Mouse (Mus musculus): ENCODE measurements around the gene Slf2.

Slf2 gene

DNA sequence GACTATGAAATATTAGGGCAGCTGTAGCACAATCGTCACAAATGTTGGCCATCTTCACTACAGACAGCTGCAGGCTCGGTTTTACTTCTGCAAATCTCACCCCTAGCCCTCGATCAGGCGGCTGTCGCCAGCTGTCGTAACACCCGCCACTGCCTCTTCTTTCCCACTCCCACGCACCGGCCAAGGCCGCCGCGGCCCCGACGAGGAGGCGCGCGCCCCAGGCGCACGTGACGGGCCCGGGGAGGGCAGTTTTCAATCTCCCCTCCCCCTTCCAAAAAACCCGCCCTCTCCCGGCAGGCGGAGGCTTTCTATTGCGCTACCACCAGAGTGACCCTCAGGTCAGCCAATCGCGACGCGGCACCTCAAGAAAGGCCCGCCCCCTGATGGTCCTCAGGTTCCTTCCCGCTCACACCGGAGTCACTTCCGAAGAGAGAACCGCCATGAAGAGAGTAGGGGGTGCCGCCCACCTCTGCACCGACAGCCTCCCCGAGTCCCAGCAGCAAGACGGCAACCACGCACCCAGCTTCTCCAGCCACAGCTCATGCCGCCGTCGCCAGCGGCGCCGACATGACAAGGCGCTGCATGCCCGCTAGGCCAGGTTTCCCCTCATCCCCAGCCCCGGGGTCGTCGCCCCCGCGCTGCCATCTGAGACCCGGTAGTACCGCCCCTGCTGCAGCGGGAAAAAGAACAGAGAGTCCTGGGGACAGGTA, at the start of gene Slf2:
TSS of gene Slf2 (plus strand) at position 408 of the 710 bp plus-strand sequence.
- peak; percentile 99 for DNase-seq (ENCODE audit: low spot score)

- DNase-seq (ENCODE audit: low spot score): no peak
These were observed 48.4 kb upstream of the Slf2 start for GRCm38 (mm10) chr19:44882552-44883024.

DNA sequence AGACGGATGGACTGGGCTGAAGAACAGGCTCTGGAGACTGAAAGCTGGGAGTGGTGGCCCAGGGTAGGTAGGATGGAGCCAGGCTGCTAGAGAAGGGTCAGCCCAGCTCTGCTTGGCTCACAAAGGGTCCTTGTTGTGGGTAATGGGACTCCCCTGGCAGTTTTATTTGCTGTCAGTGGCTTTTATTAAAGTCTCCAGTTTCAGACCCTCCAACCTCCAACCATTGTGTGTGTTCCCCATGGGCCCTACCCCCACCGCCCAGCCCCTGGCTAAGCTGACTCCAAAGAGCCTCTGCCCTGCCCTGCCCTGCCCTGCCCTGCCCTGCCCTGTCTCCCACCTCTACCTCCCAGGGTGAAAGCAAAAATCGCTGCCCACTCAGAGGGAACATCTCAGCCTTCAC, 46.6 kb upstream of the Slf2 start:
- DNase-seq (ENCODE audit: low spot score): no peak

DNA sequence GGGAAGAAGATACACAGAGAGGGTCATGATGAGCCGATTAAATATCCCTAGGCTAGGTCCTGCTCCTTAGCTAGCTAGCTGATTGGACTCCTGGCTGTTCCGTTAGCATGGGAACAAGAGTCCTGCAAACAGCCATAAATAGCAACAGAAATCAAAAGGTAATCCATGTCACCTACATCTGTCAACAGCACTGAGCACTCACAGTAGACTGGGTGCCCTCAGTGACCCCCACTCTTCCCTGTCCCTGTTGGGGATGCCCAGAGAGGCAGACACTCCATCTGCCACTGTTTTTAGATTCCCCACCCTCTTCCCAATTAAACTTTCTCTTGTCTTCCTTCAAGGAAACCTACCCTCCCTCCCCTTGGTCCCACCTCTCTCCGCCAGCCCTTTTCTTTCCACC, 44.5 kb upstream of the Slf2 start:
- DNase-seq (ENCODE audit: low spot score): no peak

- DNase-seq (ENCODE audit: low spot score): peak; percentile 45
These were observed 43.2 kb upstream of the Slf2 start for GRCm38 (mm10) chr19:44887679-44888235.

DNA sequence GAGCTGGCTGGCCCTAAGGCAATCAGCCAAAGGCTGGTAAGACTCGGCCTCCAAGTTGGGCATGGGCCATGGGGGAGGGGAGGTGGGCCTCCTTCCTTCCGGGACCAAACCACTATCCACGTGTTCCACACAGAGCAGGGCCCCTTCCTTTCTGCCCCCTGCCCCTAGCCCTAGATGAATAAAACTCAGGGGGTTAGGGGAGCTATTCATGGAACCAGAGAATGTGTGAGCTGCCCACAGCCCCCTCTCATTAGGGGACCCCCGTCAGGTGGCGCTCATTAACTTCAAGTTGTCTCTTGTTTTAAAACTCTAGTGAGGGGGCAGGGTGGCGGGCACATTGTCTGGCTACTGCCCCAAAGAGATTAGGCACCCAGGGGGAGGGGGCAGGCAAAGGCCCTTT, 41.4 kb upstream of the Slf2 start:
- no peak for DNase-seq (ENCODE audit: low spot score)

- DNase-seq (ENCODE audit: low spot score): no peak
These were observed 39.5 kb upstream of the Slf2 start for GRCm38 (mm10) chr19:44891446-44891845.

DNA sequence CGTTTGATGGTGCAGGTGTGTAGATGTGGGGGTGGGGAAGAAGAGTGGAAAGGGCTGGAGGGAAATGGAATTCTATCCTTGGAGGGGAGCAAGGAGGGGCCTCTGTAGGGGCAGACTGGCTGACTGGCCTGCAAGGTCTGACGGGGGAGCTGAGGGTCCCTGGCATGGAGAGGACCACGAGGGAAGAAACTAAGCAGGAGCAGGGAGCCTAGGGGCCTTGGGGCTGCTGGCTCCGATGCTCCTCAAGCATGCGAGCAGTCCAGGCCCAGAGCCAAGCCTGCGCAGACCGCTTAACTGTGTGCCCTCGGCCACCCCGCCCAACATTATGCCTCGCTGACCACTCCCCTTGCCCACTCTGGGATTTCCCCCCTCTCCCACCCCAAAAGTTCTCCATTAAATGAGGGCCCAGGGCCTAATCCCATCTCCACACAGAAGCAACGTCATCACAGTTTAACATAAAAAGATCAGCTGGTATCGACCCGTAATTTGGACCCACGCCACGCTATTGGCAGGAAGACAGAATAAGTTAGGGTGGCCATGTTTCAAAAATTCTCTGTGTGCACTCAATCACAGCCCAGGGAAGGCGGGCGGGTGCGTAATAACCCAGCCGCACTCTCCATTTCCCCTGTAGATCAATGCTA, 37.6 kb upstream of the Slf2 start:
- DNase-seq (ENCODE audit: low spot score): no peak

GRCm38 (mm10) chr19:44895245-44895644, 35.7 kb upstream of the Slf2 start:
- peak; percentile 86 for DNase-seq (ENCODE audit: low spot score)

- no peak for DNase-seq (ENCODE audit: low spot score)
These were observed 34.5 kb upstream of the Slf2 start for GRCm38 (mm10) chr19:44896450-44896849.

- no peak for DNase-seq (ENCODE audit: low spot score)
These were observed 33.4 kb upstream of the Slf2 start for GRCm38 (mm10) chr19:44897521-44897920.

- peak; percentile 33 for DNase-seq (ENCODE audit: low spot score)
These were observed 32.3 kb upstream of the Slf2 start for GRCm38 (mm10) chr19:44898646-44899045.

DNA sequence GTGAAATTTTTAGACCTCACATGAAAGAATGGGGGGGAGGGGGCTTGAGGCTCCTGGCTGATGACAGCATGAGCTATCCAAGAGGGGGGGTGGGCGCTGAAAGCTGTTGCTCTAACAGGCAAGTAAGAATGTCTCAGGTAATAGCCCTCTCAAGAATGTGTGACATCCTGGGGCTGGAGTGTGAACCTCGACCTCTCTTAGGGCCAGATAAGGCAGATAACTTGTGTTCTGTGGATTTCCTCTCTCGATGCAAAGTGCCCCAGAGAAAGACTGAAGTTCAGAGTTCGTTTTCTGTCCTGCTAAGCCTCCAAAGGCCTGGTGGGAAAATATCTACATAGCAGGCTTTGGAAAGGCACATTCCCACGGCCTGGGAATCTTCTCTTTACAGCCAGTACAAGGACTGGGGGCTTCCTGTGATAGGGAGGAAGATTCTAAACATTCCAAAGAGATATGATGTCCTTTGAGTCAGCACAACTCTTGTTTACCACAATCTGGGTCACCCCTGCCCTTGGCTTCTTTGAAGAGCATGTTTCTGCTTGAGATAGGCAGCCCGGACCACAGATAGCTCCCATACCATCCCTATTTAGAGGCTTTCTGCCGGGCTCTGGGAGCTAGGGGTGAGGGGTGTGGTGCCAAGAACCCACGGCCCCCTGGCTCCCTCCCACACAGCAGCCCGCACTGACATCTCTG, 31.7 kb upstream of the Slf2 start:
- no peak for DNase-seq (ENCODE audit: low spot score)

GRCm38 (mm10) chr19:44899947-44900773, 30.8 kb upstream of the Slf2 start:
- DNase-seq (ENCODE audit: low spot score): no peak

- DNase-seq (ENCODE audit: low spot score): no peak
These were observed 29.9 kb upstream of the Slf2 start for GRCm38 (mm10) chr19:44901047-44901446.

- peak; percentile 67 for DNase-seq (ENCODE audit: low spot score)
These were observed 28.6 kb upstream of the Slf2 start for GRCm38 (mm10) chr19:44902324-44902723.

- DNase-seq (ENCODE audit: low spot score): no peak
These were observed 27.5 kb upstream of the Slf2 start for GRCm38 (mm10) chr19:44903343-44904000.

GRCm38 (mm10) chr19:44904141-44904720, 26.7 kb upstream of the Slf2 start:
- DNase-seq (ENCODE audit: low spot score): no peak

- DNase-seq (ENCODE audit: low spot score): no peak
These were observed 25.6 kb upstream of the Slf2 start for GRCm38 (mm10) chr19:44905316-44905715.

- no peak for DNase-seq (ENCODE audit: low spot score)
These were observed 22.9 kb upstream of the Slf2 start for GRCm38 (mm10) chr19:44907851-44908690.
